ENCODE assay signal across 18 mouse cellular contexts in the genomic region with DNA sequence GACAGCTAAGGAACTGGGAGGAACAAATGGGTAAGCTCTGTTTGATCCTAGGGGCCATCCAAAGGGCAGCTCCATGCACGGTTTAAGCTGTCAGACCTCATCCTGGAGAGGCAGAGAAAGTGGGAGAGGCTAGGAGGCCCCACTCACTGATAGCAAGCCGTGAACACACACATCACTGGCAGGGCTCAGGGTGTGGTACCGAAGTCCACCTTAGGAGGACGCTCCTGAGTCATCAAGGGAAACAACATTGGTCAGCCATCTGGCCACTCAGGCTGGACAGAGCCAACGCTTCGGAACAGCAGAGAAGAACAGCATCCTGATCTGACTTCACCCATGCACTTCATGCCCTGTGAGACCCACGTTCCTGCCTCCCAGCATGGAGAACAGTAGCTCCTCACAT. TPM values are rescaled to one million over a fixed set of nuclear protein-coding genes. Genes with fewer than 3 reads are reported as not detected.
"Had no signal": no experiment of that assay in that cellular context is flagged by ENCODE, and none has a peak within 500 bp of the region (broad histone marks: within the 10 kb centered on the region; RNA-seq: fewer than 3 reads in every experiment).

No protein-coding gene starts in this region.

- H3K27me3 ChIP-seq: kidney, embryonic 15.5 days; limb, embryonic 13.5 days; liver, embryonic 15.5 days; midbrain, embryonic 12.5 days; neural tube, embryonic 15.5 days had no signal

- H3K9me3 ChIP-seq: kidney, embryonic 15.5 days; limb, embryonic 13.5 days; liver, embryonic 15.5 days; midbrain, embryonic 12.5 days; neural tube, embryonic 15.5 days had no signal

- H3K4me2 ChIP-seq: kidney, embryonic 15.5 days; limb, embryonic 13.5 days; liver, embryonic 15.5 days; lung, embryonic 14.5 days; midbrain, embryonic 12.5 days; neural tube, embryonic 15.5 days had no signal

- H3K27ac ChIP-seq: kidney, embryonic 15.5 days; limb, embryonic 13.5 days; liver, embryonic 15.5 days; midbrain, embryonic 12.5 days; neural tube, embryonic 15.5 days had no signal

- H3K36me3 ChIP-seq: kidney, embryonic 15.5 days; limb, embryonic 13.5 days; liver, embryonic 15.5 days; midbrain, embryonic 12.5 days had no signal

- H3K4me3 ChIP-seq: kidney, embryonic 15.5 days; limb, embryonic 13.5 days; liver, embryonic 15.5 days; midbrain, embryonic 12.5 days; myocyte; neural tube, embryonic 15.5 days had no signal

- H3K4me1 ChIP-seq: liver, embryonic 15.5 days; neural tube, embryonic 15.5 days had no signal

- DNase-seq: kidney, adult 2 months; kidney, postnatal 14 days; layer of hippocampus, postnatal 36 days; left cerebral cortex, postnatal 4 days; lung, embryonic 14.5 days; lung, postnatal 10 days; lung, postnatal 4 days; right cerebral cortex, adult 18-20 months; right cerebral cortex, postnatal 25 days; thymus, adult 2 months; thymus, postnatal 25 days had no signal

- H3K9ac ChIP-seq: kidney, embryonic 15.5 days; limb, embryonic 13.5 days; liver, embryonic 15.5 days; lung, embryonic 14.5 days; midbrain, embryonic 12.5 days; neural tube, embryonic 15.5 days had no signal

RNA-seq across cellular contexts. Expression of a gene that starts 29.2 kb away (rescaled TPM):
- total RNA-seq: megakaryocyte-erythroid progenitor cell, adult 5-6 weeks had no signal
